Mouse (Mus musculus): ENCODE results near the gene Bbs9. TPM values are rescaled to one million over a fixed set of nuclear protein-coding genes. Genes with fewer than 3 reads are reported as not detected.

Gene Bbs9
- polyA plus RNA-seq, 1 experiment from 2014 or later, result 8.2 TPM

GRCm38 (mm10) chr9:22826571-22826990 is 351.1 kb downstream of the Bbs9 start:
- no peaks in the 10 kb centered on the region for H3K9me3 ChIP-seq (replicated peaks; ENCODE audit: control insufficient read depth, low read length)
- no peak overlapping the region for H3K27ac ChIP-seq (ENCODE audit: low read depth, low read length)
- H3K36me3 ChIP-seq (ENCODE audit: control insufficient read depth, insufficient read depth, low read length), result no peaks in the 10 kb centered on the region
- no peak overlapping the region for H3K9ac ChIP-seq (ENCODE audit: low read depth, low read length)
- no peak overlapping the region for H3K4me3 ChIP-seq (ENCODE audit: low read depth, low read length)
- peaks cover 3% of the 10 kb centered on the region; the same call in 1 of the 2 replicates for H3K4me1 ChIP-seq (ENCODE audit: control insufficient read depth, insufficient read depth, low read length)
- no peaks in the 10 kb centered on the region for H3K27me3 ChIP-seq (ENCODE audit: control insufficient read depth, insufficient read depth, low read length)
- H3K4me2 ChIP-seq, result no peak overlapping the region
- ATAC-seq (replicated peaks; ENCODE audit: insufficient number of reproducible peaks, low FRiP score, low TSS enrichment), result no peak
- 60% methylated on average over 3 of the region's 3 CpGs for WGBS (ENCODE audit: insufficient replicate concordance)

- no peaks in the 10 kb centered on the region for H3K36me3 ChIP-seq (ENCODE audit: control insufficient read depth, insufficient read depth, low read length)
- H3K4me3 ChIP-seq (ENCODE audit: low read depth, low read length), result no peak overlapping the region
- WGBS (ENCODE audit: insufficient replicate concordance), result 81% methylated on average over 2 of the region's 2 CpGs
- H3K4me2 ChIP-seq, result no peak overlapping the region
- no peaks in the 10 kb centered on the region for H3K27me3 ChIP-seq (ENCODE audit: control insufficient read depth, insufficient read depth, low read length)
- no peak for ATAC-seq (replicated peaks; ENCODE audit: insufficient number of reproducible peaks, low FRiP score, low TSS enrichment)
- no peaks in the 10 kb centered on the region for H3K9me3 ChIP-seq (replicated peaks; ENCODE audit: control insufficient read depth, low read length)
- H3K9ac ChIP-seq (ENCODE audit: low read depth, low read length), result no peak overlapping the region
- peaks cover 3% of the 10 kb centered on the region; the same call in 1 of the 2 replicates for H3K4me1 ChIP-seq (ENCODE audit: control insufficient read depth, insufficient read depth, low read length)
- H3K27ac ChIP-seq (ENCODE audit: low read depth, low read length), result no peak overlapping the region
These were observed 351.8 kb downstream of the Bbs9 start for GRCm38 (mm10) chr9:22827176-22827770.

- no peaks in the 10 kb centered on the region for H3K27me3 ChIP-seq (ENCODE audit: control insufficient read depth, insufficient read depth, low read length)
- H3K9ac ChIP-seq (ENCODE audit: low read depth, low read length), result no peak overlapping the region
- 85% methylated on average over 21 of the region's 21 CpGs for WGBS (ENCODE audit: insufficient replicate concordance)
- ATAC-seq (replicated peaks; ENCODE audit: insufficient number of reproducible peaks, low FRiP score, low TSS enrichment), result no peak
- H3K9me3 ChIP-seq (replicated peaks; ENCODE audit: control insufficient read depth, low read length), result no peaks in the 10 kb centered on the region
- no peak overlapping the region for H3K4me3 ChIP-seq (ENCODE audit: low read depth, low read length)
- no peaks in the 10 kb centered on the region for H3K36me3 ChIP-seq (ENCODE audit: control insufficient read depth, insufficient read depth, low read length)
- no peak overlapping the region for H3K27ac ChIP-seq (ENCODE audit: low read depth, low read length)
- H3K4me1 ChIP-seq (ENCODE audit: control insufficient read depth, insufficient read depth, low read length), result peaks cover 3% of the 10 kb centered on the region; the same call in 1 of the 2 replicates
- H3K4me2 ChIP-seq, result no peak overlapping the region
These were observed 353.9 kb downstream of the Bbs9 start for GRCm38 (mm10) chr9:22829212-22829960.

GRCm38 (mm10) chr9:22834994-22835512 is 359.5 kb downstream of the Bbs9 start:
- Histone ChIP-seq H3K4me1 (ENCODE audit: control insufficient read depth, insufficient read depth, low read length) (peaks cover 10% of the 10 kb centered on the region), H3K9me3 (replicated peaks; ENCODE audit: control insufficient read depth, low read length) (no peaks in the 10 kb centered on the region), H3K27me3 (ENCODE audit: control insufficient read depth, insufficient read depth, low read length) (no peaks in the 10 kb centered on the region), H3K9ac (ENCODE audit: low read depth, low read length) (no peak overlapping the region), H3K36me3 (ENCODE audit: control insufficient read depth, insufficient read depth, low read length) (no peaks in the 10 kb centered on the region), H3K27ac (ENCODE audit: low read depth, low read length) (no peak overlapping the region), H3K4me3 (ENCODE audit: low read depth, low read length) (no peak overlapping the region), H3K4me2 (no peak overlapping the region)
- 93% methylated on average over 1 of the region's 1 CpGs for WGBS (ENCODE audit: insufficient replicate concordance)
- ATAC-seq (replicated peaks; ENCODE audit: insufficient number of reproducible peaks, low FRiP score, low TSS enrichment), result no peak

GRCm38 (mm10) chr9:22837000-22837399 is 361.5 kb downstream of the Bbs9 start:
- ATAC-seq (replicated peaks; ENCODE audit: insufficient number of reproducible peaks, low FRiP score, low TSS enrichment), result no peak
- 61% methylated on average over 6 of the region's 6 CpGs for WGBS (ENCODE audit: insufficient replicate concordance)
- Histone ChIP-seq H3K4me2 (no peak overlapping the region), H3K4me3 (ENCODE audit: low read depth, low read length) (no peak overlapping the region), H3K9ac (ENCODE audit: low read depth, low read length) (no peak overlapping the region), H3K27me3 (ENCODE audit: control insufficient read depth, insufficient read depth, low read length) (no peaks in the 10 kb centered on the region), H3K4me1 (ENCODE audit: control insufficient read depth, insufficient read depth, low read length) (peaks cover 7% of the 10 kb centered on the region; the same call in 1 of the 2 replicates), H3K36me3 (ENCODE audit: control insufficient read depth, insufficient read depth, low read length) (no peaks in the 10 kb centered on the region), H3K27ac (ENCODE audit: low read depth, low read length) (no peak overlapping the region), H3K9me3 (replicated peaks; ENCODE audit: control insufficient read depth, low read length) (no peaks in the 10 kb centered on the region)

GRCm38 (mm10) chr9:22837702-22838210 is 362.2 kb downstream of the Bbs9 start:
- Histone ChIP-seq H3K9ac (ENCODE audit: low read depth, low read length) (no peak overlapping the region), H3K4me2 (no peak overlapping the region), H3K27me3 (ENCODE audit: control insufficient read depth, insufficient read depth, low read length) (no peaks in the 10 kb centered on the region), H3K9me3 (replicated peaks; ENCODE audit: control insufficient read depth, low read length) (no peaks in the 10 kb centered on the region), H3K4me3 (ENCODE audit: low read depth, low read length) (no peak overlapping the region), H3K36me3 (ENCODE audit: control insufficient read depth, insufficient read depth, low read length) (no peaks in the 10 kb centered on the region), H3K4me1 (ENCODE audit: control insufficient read depth, insufficient read depth, low read length) (peaks cover 7% of the 10 kb centered on the region; the same call in 1 of the 2 replicates), H3K27ac (ENCODE audit: low read depth, low read length) (no peak overlapping the region)
- 25% methylated on average over 4 of the region's 4 CpGs for WGBS (ENCODE audit: insufficient replicate concordance)
- ATAC-seq (replicated peaks; ENCODE audit: insufficient number of reproducible peaks, low FRiP score, low TSS enrichment), result no peak

GRCm38 (mm10) chr9:22846048-22846447 is 370.5 kb downstream of the Bbs9 start:
- H3K4me1 ChIP-seq (ENCODE audit: control insufficient read depth, insufficient read depth, low read length), result no peaks in the 10 kb centered on the region
- WGBS (ENCODE audit: insufficient replicate concordance), result 75% methylated on average over 2 of the region's 2 CpGs
- no peak for ATAC-seq (replicated peaks; ENCODE audit: insufficient number of reproducible peaks, low FRiP score, low TSS enrichment)

GRCm38 (mm10) chr9:22846783-22847182 is 371.3 kb downstream of the Bbs9 start:
- Histone ChIP-seq H3K36me3 (ENCODE audit: control insufficient read depth, insufficient read depth, low read length) (no peaks in the 10 kb centered on the region), H3K9ac (ENCODE audit: low read depth, low read length) (no peak overlapping the region), H3K27me3 (ENCODE audit: control insufficient read depth, insufficient read depth, low read length) (no peaks in the 10 kb centered on the region), H3K4me2 (no peak overlapping the region), H3K4me3 (ENCODE audit: low read depth, low read length) (no peak overlapping the region), H3K4me1 (ENCODE audit: control insufficient read depth, insufficient read depth, low read length) (no peaks in the 10 kb centered on the region), H3K9me3 (replicated peaks; ENCODE audit: control insufficient read depth, low read length) (no peaks in the 10 kb centered on the region), H3K27ac (ENCODE audit: low read depth, low read length) (no peak overlapping the region)
- ATAC-seq (replicated peaks; ENCODE audit: insufficient number of reproducible peaks, low FRiP score, low TSS enrichment), result no peak
- WGBS (ENCODE audit: insufficient replicate concordance), result 69% methylated on average over 1 of the region's 1 CpGs

More at GRCm38 (mm10) chr9:22846048-22846447, 370.5 kb downstream of the Bbs9 start:
- H3K9me3 ChIP-seq (replicated peaks; ENCODE audit: control insufficient read depth, low read length), result no peaks in the 10 kb centered on the region
- no peaks in the 10 kb centered on the region for H3K36me3 ChIP-seq (ENCODE audit: control insufficient read depth, insufficient read depth, low read length)
- H3K9ac ChIP-seq (ENCODE audit: low read depth, low read length), result no peak overlapping the region
- H3K27me3 ChIP-seq (ENCODE audit: control insufficient read depth, insufficient read depth, low read length), result no peaks in the 10 kb centered on the region
- no peak overlapping the region for H3K4me3 ChIP-seq (ENCODE audit: low read depth, low read length)
- H3K4me2 ChIP-seq, result no peak overlapping the region
- H3K27ac ChIP-seq (ENCODE audit: low read depth, low read length), result no peak overlapping the region
